Mouse (Mus musculus) adrenal gland, postnatal 14 days (tissue): ENCODE data around the gene Qpctl. TPM values are rescaled to one million over a fixed set of nuclear protein-coding genes. Genes with fewer than 3 reads are reported as not detected.

Source experiments
- DNase-seq: peaks from one replicate; pipeline ENCODE4 v3.0.0; 2021; ENCODE audit warnings: mixed read lengths
- long read RNA-seq, 2 experiments: library from polyadenylated mRNA; stranded (forward); transcript quantifications; one replicate each; pipeline ENCODE4 v2.0.0; 2021
- total RNA-seq: library from RNA; stranded (reverse); gene quantifications from 2 replicates; pipeline ENCODE4 v1.2.3, GENCODE M21; 2021

The Qpctl gene
- 13.2 and 15.2 TPM in 2 replicates for total RNA-seq
- long read RNA-seq, experiment 1, transcript Qpctl-201 (7 exons, 2,710 nt), result major isoform, 14 of 25 reads
- long read RNA-seq, experiment 1, partial matches to known transcripts, result 3 of 25 reads
- long read RNA-seq, experiment 1, other reads (novel, unspliced or antisense), result 8 of 25 reads
- long read RNA-seq, experiment 2, transcript Qpctl-201 (7 exons, 2,710 nt), result major isoform, 20 of 26 reads
- long read RNA-seq, experiment 2, partial matches to known transcripts, result 0 of 26 reads
- long read RNA-seq, experiment 2, other reads (novel, unspliced or antisense), result 6 of 26 reads

- peak; percentile 98 for DNase-seq
These were observed at the start of gene Qpctl for GRCm38 (mm10) chr7:19148875-19149541. Gene Qpctl, minus strand, starts transcription at chr7:19149291.

- DNase-seq, result peak; percentile 74
These were observed 48.9 kb upstream of the Qpctl start for GRCm38 (mm10) chr7:19197985-19198384.

GRCm38 (mm10) chr7:19196676-19197075, 47.6 kb upstream of the Qpctl start:
- DNase-seq, result peak; percentile 68

GRCm38 (mm10) chr7:19194676-19195075, 45.6 kb upstream of the Qpctl start:
- DNase-seq, result no peak

GRCm38 (mm10) chr7:19184758-19185157, 35.7 kb upstream of the Qpctl start:
- peak; percentile 43 for DNase-seq

- DNase-seq, result no peak
These were observed 35.2 kb upstream of the Qpctl start for GRCm38 (mm10) chr7:19184250-19184649.

GRCm38 (mm10) chr7:19180862-19181429, 31.9 kb upstream of the Qpctl start:
- peak; percentile 77 for DNase-seq

GRCm38 (mm10) chr7:19179936-19180335, 30.8 kb upstream of the Qpctl start:
- no peak for DNase-seq

GRCm38 (mm10) chr7:19179173-19179572, 30.1 kb upstream of the Qpctl start:
- peak; percentile 87 for DNase-seq

GRCm38 (mm10) chr7:19178443-19179092, 29.5 kb upstream of the Qpctl start:
- DNase-seq, result peak; percentile 86

- DNase-seq, result no peak
These were observed 28.9 kb upstream of the Qpctl start for GRCm38 (mm10) chr7:19178035-19178434.

GRCm38 (mm10) chr7:19177216-19177615, 28.1 kb upstream of the Qpctl start:
- DNase-seq, result peak; percentile 53

GRCm38 (mm10) chr7:19176516-19176947, 27.4 kb upstream of the Qpctl start:
- no peak for DNase-seq

- DNase-seq, result peak; percentile 54
These were observed 26.8 kb upstream of the Qpctl start, which contains the start of gene Eml2 for GRCm38 (mm10) chr7:19175708-19176515. Gene Eml2, plus strand, starts transcription at chr7:19176421.

- peak; percentile 91 for DNase-seq
These were observed 23.8 kb upstream of the Qpctl start for GRCm38 (mm10) chr7:19172874-19173273.

GRCm38 (mm10) chr7:19171831-19172230, 22.7 kb upstream of the Qpctl start:
- no peak for DNase-seq

- DNase-seq, result no peak
These were observed 21.1 kb upstream of the Qpctl start for GRCm38 (mm10) chr7:19170142-19170541.

- no peak for DNase-seq
These were observed 20.4 kb upstream of the Qpctl start for GRCm38 (mm10) chr7:19169506-19169905.

GRCm38 (mm10) chr7:19166990-19167389, 17.9 kb upstream of the Qpctl start:
- DNase-seq, result no peak

- peak; percentile 41 for DNase-seq
These were observed 16.7 kb upstream of the Qpctl start, which contains the start of gene Gipr for GRCm38 (mm10) chr7:19165656-19166423. Gene Gipr, minus strand, starts transcription at chr7:19166127.

GRCm38 (mm10) chr7:19164978-19165377, 15.9 kb upstream of the Qpctl start:
- no peak for DNase-seq
